Mouse (Mus musculus): ENCODE measurements at regions not wholly inside any gene's neighbourhood (a gene's known extent, or its start where the extent isn't known, plus 50 kb on each side); places are given as distances from the start of the nearest gene placed in this dataset.

GRCm38 (mm10) chr7:95799022-95799421 lies 372.0 kb upstream of the Tenm4 start:
- in situ Hi-C loops (cut with MboI; ENCODE audit: unreplicated experiment in 2 of 2) = no loop called here

GRCm38 (mm10) chr7:95809626-95810025 lies 361.4 kb upstream of the Tenm4 start:
- in situ Hi-C loops (cut with MboI; ENCODE audit: unreplicated experiment in 2 of 2) = no loop called here

- in situ Hi-C loops (cut with MboI; ENCODE audit: unreplicated experiment in 2 of 2) = no loop called here
Observed at GRCm38 (mm10) chr7:95810096-95810495, 360.9 kb upstream of the Tenm4 start.

- in situ Hi-C loops (cut with MboI; ENCODE audit: unreplicated experiment in 2 of 2) = no loop called here
Observed at GRCm38 (mm10) chr7:95814865-95815264, 356.2 kb upstream of the Tenm4 start.

GRCm38 (mm10) chr7:95823539-95823938 lies 347.5 kb upstream of the Tenm4 start:
- in situ Hi-C loops (cut with MboI; ENCODE audit: unreplicated experiment in 2 of 2) = no loop called here

- in situ Hi-C loops (cut with MboI; ENCODE audit: unreplicated experiment in 2 of 2) = no loop called here
Observed at GRCm38 (mm10) chr7:95829889-95830288, 341.2 kb upstream of the Tenm4 start.

- in situ Hi-C loops (cut with MboI; ENCODE audit: unreplicated experiment in 2 of 2) = no loop called here
Observed at GRCm38 (mm10) chr7:95834236-95834919, 336.7 kb upstream of the Tenm4 start.

GRCm38 (mm10) chr7:95840476-95840875 lies 330.6 kb upstream of the Tenm4 start:
- in situ Hi-C loops (cut with MboI; ENCODE audit: unreplicated experiment in 2 of 2) = no loop called here

GRCm38 (mm10) chr7:95849874-95850273 lies 321.2 kb upstream of the Tenm4 start:
- in situ Hi-C loops (cut with MboI; ENCODE audit: unreplicated experiment in 2 of 2) = loop anchor here in 1 of 2 experiments (25.0 kb wide), 1 partner anchor 1062 kb away; no protein-coding TSS in a partner anchor

GRCm38 (mm10) chr7:95852630-95853029 lies 318.4 kb upstream of the Tenm4 start:
- in situ Hi-C loops (cut with MboI; ENCODE audit: unreplicated experiment in 2 of 2) = loop anchor here in 1 of 2 experiments (25.0 kb wide), 1 partner anchor 1060 kb away; no protein-coding TSS in a partner anchor

- in situ Hi-C loops (cut with MboI; ENCODE audit: unreplicated experiment in 2 of 2) = loop anchor here in 1 of 2 experiments (25.0 kb wide), 1 partner anchor 1059 kb away; no protein-coding TSS in a partner anchor
Observed at GRCm38 (mm10) chr7:95853225-95853812, 317.7 kb upstream of the Tenm4 start.

GRCm38 (mm10) chr7:95858247-95858646 lies 312.8 kb upstream of the Tenm4 start:
- in situ Hi-C loops (cut with MboI; ENCODE audit: unreplicated experiment in 2 of 2) = loop anchor here in 1 of 2 experiments (25.0 kb wide), 1 partner anchor 1054 kb away; no protein-coding TSS in a partner anchor

GRCm38 (mm10) chr7:95864233-95864632 lies 306.8 kb upstream of the Tenm4 start:
- in situ Hi-C loops (cut with MboI; ENCODE audit: unreplicated experiment in 2 of 2) = loop anchor here in 1 of 2 experiments (25.0 kb wide), 1 partner anchor 1048 kb away; no protein-coding TSS in a partner anchor

- in situ Hi-C loops (cut with MboI; ENCODE audit: unreplicated experiment in 2 of 2) = loop anchor here in 1 of 2 experiments (25.0 kb wide), 1 partner anchor 1047 kb away; no protein-coding TSS in a partner anchor
Observed at GRCm38 (mm10) chr7:95865270-95865669, 305.8 kb upstream of the Tenm4 start.

- in situ Hi-C loops (cut with MboI; ENCODE audit: unreplicated experiment in 2 of 2) = loop anchor here in 1 of 2 experiments (25.0 kb wide), 1 partner anchor 1044 kb away; no protein-coding TSS in a partner anchor
Observed at GRCm38 (mm10) chr7:95868753-95869152, 302.3 kb upstream of the Tenm4 start.

GRCm38 (mm10) chr7:95880576-95881267 lies 290.3 kb upstream of the Tenm4 start:
- in situ Hi-C loops (cut with MboI; ENCODE audit: unreplicated experiment in 2 of 2) = no loop called here

- in situ Hi-C loops (cut with MboI; ENCODE audit: unreplicated experiment in 2 of 2) = no loop called here
Observed at GRCm38 (mm10) chr7:95901524-95901923, 269.5 kb upstream of the Tenm4 start.

GRCm38 (mm10) chr7:95914406-95915080 lies 256.5 kb upstream of the Tenm4 start:
- in situ Hi-C loops (cut with MboI; ENCODE audit: unreplicated experiment in 2 of 2) = no loop called here

- in situ Hi-C loops (cut with MboI; ENCODE audit: unreplicated experiment in 2 of 2) = no loop called here
Observed at GRCm38 (mm10) chr7:95919932-95920331, 251.1 kb upstream of the Tenm4 start.

GRCm38 (mm10) chr7:95924805-95925204 lies 246.2 kb upstream of the Tenm4 start:
- in situ Hi-C loops (cut with MboI; ENCODE audit: unreplicated experiment in 2 of 2) = no loop called here

Data from v-Abl transformed pro-B cells (cell line).